ENCODE assay signal across 9 mouse cellular contexts in genomic region chr10:86310527-86310926, GRCm38 (mm10). TPM values are rescaled to one million over a fixed set of nuclear protein-coding genes. Genes with fewer than 3 reads are reported as not detected.
DNase-seq lines count a peak whose midpoint lies in the region; ATAC-seq and TF ChIP-seq lines count a peak whose summit lies in the region.
"Had no signal": no experiment of that assay in that cellular context is flagged by ENCODE, and none has a peak within 500 bp of the region (broad histone marks: within the 10 kb centered on the region; RNA-seq: fewer than 3 reads in every experiment).

No protein-coding gene starts in this region.

- H3K9me3 ChIP-seq in heart, embryonic 13.5 days: no peaks in the 10 kb centered on the region
- no peaks in the 10 kb centered on the region for H3K9me3 ChIP-seq in heart, embryonic 12.5 days (replicated peaks)
- no peaks in the 10 kb centered on the region for H3K9me3 ChIP-seq in forebrain, postnatal 0 days (ENCODE audit: low read length)
- H3K9me3 ChIP-seq: hindbrain, embryonic 15.5 days had no signal

- no peak overlapping the region for H3K9ac ChIP-seq in heart, embryonic 13.5 days
- no peak overlapping the region for H3K9ac ChIP-seq in heart, embryonic 12.5 days
- no peak overlapping the region for H3K9ac ChIP-seq in forebrain, postnatal 0 days
- H3K9ac ChIP-seq: hindbrain, embryonic 15.5 days had no signal

- H3K27ac ChIP-seq in heart, embryonic 13.5 days (replicated peaks): peak overlapping the region; percentile 41
- H3K27ac ChIP-seq in heart, embryonic 12.5 days (ENCODE audit: poor library complexity, severe bottlenecking): no peak overlapping the region
- H3K27ac ChIP-seq in forebrain, postnatal 0 days (ENCODE audit: low read depth, low read length): no peak overlapping the region
- H3K27ac ChIP-seq: hindbrain, embryonic 15.5 days had no signal

- ATAC-seq in heart, embryonic 13.5 days (ENCODE audit: extremely low read depth, insufficient number of reproducible peaks, low FRiP score, low TSS enrichment): no peak
- ATAC-seq in heart, embryonic 12.5 days (ENCODE audit: insufficient number of reproducible peaks, low FRiP score): no peak
- no peak for ATAC-seq in forebrain, postnatal 0 days

- H3K4me1 ChIP-seq in heart, embryonic 13.5 days: peaks cover 53% of the 10 kb centered on the region
- H3K4me1 ChIP-seq in heart, embryonic 12.5 days (replicated peaks): peaks cover 37% of the 10 kb centered on the region
- no peaks in the 10 kb centered on the region for H3K4me1 ChIP-seq in forebrain, postnatal 0 days (ENCODE audit: insufficient read depth)

- WGBS in heart, embryonic 13.5 days: 56% methylated on average over 6 of the region's 6 CpGs
- 42% methylated on average over 6 of the region's 6 CpGs for WGBS in heart, embryonic 12.5 days
- WGBS in forebrain, postnatal 0 days: 77% methylated on average over 6 of the region's 6 CpGs

- no peaks in the 10 kb centered on the region for H3K27me3 ChIP-seq in heart, embryonic 13.5 days (replicated peaks)
- H3K27me3 ChIP-seq in heart, embryonic 12.5 days (replicated peaks): no peaks in the 10 kb centered on the region
- H3K27me3 ChIP-seq in forebrain, postnatal 0 days (ENCODE audit: insufficient read depth, low read length): no peaks in the 10 kb centered on the region
- H3K27me3 ChIP-seq: hindbrain, embryonic 15.5 days had no signal

- DNase-seq in NIH3T3 (ENCODE audit: low read depth): peak; percentile 96
- peak; percentile 88 for DNase-seq in fibroblast of lung, adult 2 months (ENCODE audit: low read depth)
- DNase-seq in lung, postnatal 10 days: peak; percentile 80
- no peak for DNase-seq in right cerebral cortex, postnatal 4 days
- DNase-seq in ovary, postnatal 14 days (ENCODE audit: low spot score): no peak
- DNase-seq in forebrain, postnatal 0 days: no peak

- no peak for TF ChIP-seq CTCF in forebrain, postnatal 0 days (IDR thresholded peaks at IDR 0.05; ENCODE audit: low read depth)

- H3K4me3 ChIP-seq in heart, embryonic 13.5 days: no peak overlapping the region
- no peak overlapping the region for H3K4me3 ChIP-seq in heart, embryonic 12.5 days
- no peak overlapping the region for H3K4me3 ChIP-seq in forebrain, postnatal 0 days (ENCODE audit: low read depth, low read length)
- H3K4me3 ChIP-seq: hindbrain, embryonic 15.5 days had no signal

- H3K4me2 ChIP-seq in heart, embryonic 13.5 days: no peak overlapping the region
- no peak overlapping the region for H3K4me2 ChIP-seq in heart, embryonic 12.5 days
- no peak overlapping the region for H3K4me2 ChIP-seq in forebrain, postnatal 0 days (ENCODE audit: low read depth)
- H3K4me2 ChIP-seq: hindbrain, embryonic 15.5 days had no signal

- H3K36me3 ChIP-seq in heart, embryonic 13.5 days: peaks cover 52% of the 10 kb centered on the region
- peaks cover 25% of the 10 kb centered on the region for H3K36me3 ChIP-seq in heart, embryonic 12.5 days
- 0 out of 2 replicates have a peak, but pooled peaks cover 4% of the 10 kb centered on the region for H3K36me3 ChIP-seq in forebrain, postnatal 0 days (ENCODE audit: insufficient read depth)
- H3K36me3 ChIP-seq: hindbrain, embryonic 15.5 days had no signal

RNA-seq across cellular contexts. Expression of gene Timp3, which starts 10.4 kb away (rescaled TPM):
- 65.6 and 69.3 TPM in 2 replicates for polyA plus RNA-seq in heart, embryonic 13.5 days (2015; fragmentation: Nextera tagmentation; extraction: Ambion mirVana)
- 70.8 and 71.5 TPM in 2 replicates for polyA plus RNA-seq in heart, embryonic 12.5 days (2016; fragmentation: Nextera tagmentation; extraction: Ambion mirVana)
- 33.5 and 62.9 TPM in 2 replicates for total RNA-seq in forebrain, postnatal 0 days (2014; rRNA removed)
- polyA plus RNA-seq in forebrain, postnatal 0 days (2015; fragmentation: Nextera tagmentation; extraction: Ambion mirVana): 17.2 and 33.6 TPM in 2 replicates

Comparison
In these comparisons a context has a peak if more than half of its experiments do, and no peak if none do; other contexts are left out.
1. DNase-seq: peak in NIH3T3 (single experiment), fibroblast of lung, adult 2 months (single experiment) and lung, postnatal 10 days (single experiment); none in right cerebral cortex, postnatal 4 days (single experiment), ovary, postnatal 14 days (single experiment) and forebrain, postnatal 0 days (single experiment).